Mouse (Mus musculus): ENCODE measurements around the gene Gm20425. TPM values are rescaled to one million over a fixed set of nuclear protein-coding genes. Genes with fewer than 3 reads are reported as not detected.
A peak's percentile ranks its signal among the peaks of the same experiment; 100 is the strongest.

The Gm20425 gene
- polyA plus RNA-seq, 1 experiment from 2014 or later, result 57.4 TPM

DNA sequence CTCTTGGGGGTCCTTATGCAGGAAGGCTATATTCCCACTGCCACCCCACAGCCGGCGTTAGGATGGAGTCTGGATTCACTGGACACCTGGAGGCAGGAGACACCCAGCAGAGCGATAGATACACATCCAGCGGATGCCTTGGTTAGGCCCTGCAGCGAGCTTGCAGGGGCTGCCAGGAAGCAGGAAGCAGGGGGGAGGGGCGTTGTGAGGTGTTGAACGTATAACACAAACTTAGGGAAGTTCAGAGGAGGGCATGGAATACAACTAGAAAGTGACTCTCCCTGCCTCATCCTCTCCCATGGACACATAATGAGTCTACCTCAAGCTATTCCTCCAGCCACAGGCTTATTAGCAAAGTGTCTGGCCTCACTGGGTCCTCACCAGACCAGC lies 2.9 kb upstream of the Gm20425 start:
- whole genome bisulfite sequencing (ENCODE audit: missing documents), result 62% methylated on average over 7 of the region's 7 CpGs
- no peak overlapping the region for H3K27ac ChIP-seq
- H3K36me3 ChIP-seq (ENCODE audit: inconsistent target), result peaks cover 3% of the 10 kb centered on the region; the same call in 1 of the 2 replicates
- no peak overlapping the region for H3K4me3 ChIP-seq (ENCODE audit: inconsistent target)
- no peaks in the 10 kb centered on the region for H3K79me2 ChIP-seq (ENCODE audit: inconsistent target)

DNA sequence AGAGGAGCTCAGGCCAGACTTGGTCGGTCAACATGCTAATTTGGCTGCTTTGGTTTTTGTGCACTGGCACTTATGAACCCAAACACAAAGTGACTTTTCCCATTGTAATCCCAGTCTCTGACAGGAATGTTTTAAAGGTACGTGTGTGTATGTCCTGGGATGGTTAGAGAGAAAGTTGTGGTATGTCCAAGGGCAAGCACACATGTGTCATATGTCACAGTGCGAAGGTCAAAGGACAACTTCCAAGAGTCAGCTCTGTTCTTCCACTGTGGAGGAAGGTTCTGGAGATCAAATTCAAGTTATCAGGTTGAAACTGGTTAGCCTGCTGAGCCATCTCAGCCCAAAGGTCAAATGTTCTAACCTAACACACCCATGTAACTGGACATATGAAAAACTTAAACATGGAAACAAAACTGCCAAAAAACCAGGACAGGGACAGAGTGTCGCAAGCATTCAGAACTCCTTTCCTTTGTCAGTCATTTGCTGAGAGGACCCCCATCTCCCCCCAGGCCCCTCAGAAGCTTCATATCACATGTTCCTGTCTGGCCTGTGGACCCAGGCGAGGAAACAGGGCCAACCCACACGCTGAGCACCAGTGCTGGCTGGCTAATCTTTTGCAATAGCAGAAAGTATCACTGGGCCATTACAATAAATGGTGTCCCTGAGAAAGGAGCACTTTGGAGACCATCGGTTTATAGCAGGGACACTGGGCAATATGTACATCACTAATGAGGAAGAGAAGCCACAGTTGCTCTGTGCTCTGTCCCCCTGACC lies 2.3 kb upstream of the Gm20425 start:
- no peak overlapping the region for H3K27ac ChIP-seq
- H3K79me2 ChIP-seq (ENCODE audit: inconsistent target), result no peaks in the 10 kb centered on the region
- no peak overlapping the region for H3K4me3 ChIP-seq (ENCODE audit: inconsistent target)
- H3K36me3 ChIP-seq (ENCODE audit: inconsistent target), result peaks cover 9% of the 10 kb centered on the region; the same call in 1 of the 2 replicates
- 83% methylated on average over 7 of the region's 7 CpGs for WGBS (ENCODE audit: missing documents)

DNA sequence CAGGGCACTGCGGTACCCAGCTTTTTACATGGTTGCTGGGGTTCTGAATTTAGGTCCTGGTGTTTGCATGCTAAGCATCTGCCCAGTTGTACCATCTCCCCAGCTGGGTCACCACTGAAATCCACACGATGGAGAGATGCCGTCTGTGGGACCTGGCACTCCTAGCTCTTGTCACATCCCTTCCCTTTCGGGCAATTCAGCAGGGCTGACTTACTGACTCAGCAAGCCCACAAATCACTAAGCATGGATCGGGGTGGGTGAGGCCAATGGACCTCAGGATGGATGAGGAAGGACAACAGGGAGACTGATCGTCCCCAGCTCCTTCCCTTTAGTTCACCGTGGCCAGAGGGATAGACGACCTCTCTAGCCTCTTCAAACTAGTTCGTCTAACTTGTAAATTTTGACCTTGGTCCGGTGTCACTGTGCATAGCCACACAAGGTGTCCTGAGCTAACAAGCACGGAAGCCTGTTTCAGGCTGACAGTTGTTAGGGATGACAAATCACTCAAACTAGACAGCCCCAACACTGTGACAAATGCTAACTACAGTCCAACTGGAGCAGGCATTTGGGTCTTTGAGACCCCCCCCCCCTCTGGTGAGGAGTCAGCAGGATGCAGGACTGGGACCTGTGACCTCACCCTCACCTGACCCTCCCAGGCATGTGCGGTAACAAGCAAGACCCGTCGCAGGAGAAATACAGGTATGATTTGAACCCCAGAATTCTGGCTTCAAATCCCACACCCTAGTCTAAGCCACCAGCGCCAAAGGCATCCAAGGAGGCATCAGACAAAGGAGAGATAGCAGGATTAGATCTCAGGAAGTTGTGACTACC lies 855 bp downstream of the Gm20425 start:
- H3K36me3 ChIP-seq (ENCODE audit: inconsistent target), result peaks cover 41% of the 10 kb centered on the region
- H3K79me2 ChIP-seq (ENCODE audit: inconsistent target), result no peaks in the 10 kb centered on the region
- H3K4me3 ChIP-seq (ENCODE audit: inconsistent target), result peak overlapping the region; percentile 21
- WGBS (ENCODE audit: missing documents), result 90% methylated on average over 15 of the region's 15 CpGs
- H3K27ac ChIP-seq, result peak overlapping the region; percentile 96; the same call in 1 of the 2 replicates

DNA sequence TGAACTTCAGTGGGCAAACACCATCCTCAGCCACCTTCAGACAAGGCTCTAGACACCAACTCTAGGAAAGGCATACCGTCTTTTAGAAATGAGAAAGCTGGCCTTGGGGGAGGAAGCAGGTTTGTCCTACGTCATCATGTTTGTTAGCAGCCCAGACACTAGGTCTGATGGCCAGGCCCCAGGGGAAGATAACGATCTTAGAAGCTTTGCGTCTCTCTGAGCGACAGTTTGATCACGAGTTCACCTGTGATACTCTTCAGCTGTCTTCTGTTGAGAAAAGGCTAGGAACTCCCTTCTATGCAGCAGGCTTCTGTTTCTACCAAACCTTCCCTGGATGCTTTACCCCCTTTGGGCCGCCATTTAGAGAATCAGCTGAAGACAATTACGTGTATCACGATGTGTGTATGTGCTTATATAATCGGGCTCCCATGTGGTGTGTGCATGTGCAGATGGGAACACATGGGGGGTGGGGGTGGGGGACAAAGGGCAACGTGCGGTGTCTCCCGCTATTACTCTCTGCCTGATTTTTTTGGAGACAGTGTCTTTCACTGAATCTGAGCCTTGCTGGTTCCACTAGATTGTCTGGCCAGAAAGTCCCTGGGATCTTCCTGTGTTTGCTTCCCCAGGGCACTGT lies 1.6 kb downstream of the Gm20425 start:
- Histone ChIP-seq H3K79me2 (ENCODE audit: inconsistent target) (no peaks in the 10 kb centered on the region), H3K36me3 (ENCODE audit: inconsistent target) (peaks cover 48% of the 10 kb centered on the region), H3K4me3 (ENCODE audit: inconsistent target) (no peak overlapping the region), H3K27ac (no peak overlapping the region)
- 93% methylated on average over 13 of the region's 13 CpGs for WGBS (ENCODE audit: missing documents)

DNA sequence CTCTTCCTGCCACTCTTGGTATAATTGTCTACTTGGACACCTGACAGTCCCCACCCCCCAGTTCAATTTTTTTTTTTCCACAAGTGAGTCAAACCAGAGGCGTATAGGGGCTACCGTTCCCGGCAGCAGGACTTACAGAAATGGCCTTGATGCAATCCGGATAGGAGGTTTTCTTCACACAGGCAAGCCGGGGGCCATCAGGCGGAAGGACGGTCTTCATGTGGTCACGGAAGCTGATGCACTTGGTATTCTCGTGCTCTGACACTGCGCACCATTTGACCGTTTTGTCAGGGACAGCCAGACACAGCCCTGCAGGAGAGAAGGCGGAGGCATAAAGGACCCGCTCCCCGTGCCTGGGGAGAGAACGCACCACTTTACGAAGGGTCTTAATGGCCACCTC lies 2.3 kb downstream of the Gm20425 start:
- Histone ChIP-seq H3K4me3 (ENCODE audit: inconsistent target) (no peak overlapping the region), H3K27ac (no peak overlapping the region), H3K79me2 (ENCODE audit: inconsistent target) (no peaks in the 10 kb centered on the region), H3K36me3 (ENCODE audit: inconsistent target) (peaks cover 56% of the 10 kb centered on the region)
- 92% methylated on average over 16 of the region's 16 CpGs for WGBS (ENCODE audit: missing documents)

DNA sequence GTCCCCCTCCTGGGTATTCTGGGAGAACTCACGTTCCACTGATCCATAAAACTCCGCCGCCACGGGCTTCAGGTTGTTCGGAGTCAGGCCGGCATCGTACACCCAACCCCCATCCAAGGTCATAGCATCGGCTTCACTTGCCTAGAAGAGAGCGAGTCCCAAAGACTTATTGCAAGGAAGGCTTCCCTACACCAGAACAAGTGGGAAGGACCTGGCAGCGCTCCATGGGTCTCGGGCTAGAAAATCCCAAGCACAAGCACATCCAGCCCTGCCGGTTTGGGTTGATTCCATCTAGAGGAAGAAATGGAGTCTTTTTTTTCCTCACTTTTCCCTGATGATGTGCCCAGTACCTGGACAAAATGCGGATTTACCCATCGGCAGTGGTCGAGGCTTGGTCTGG lies 3.3 kb downstream of the Gm20425 start:
- H3K4me3 ChIP-seq (ENCODE audit: inconsistent target), result no peak overlapping the region
- H3K79me2 ChIP-seq (ENCODE audit: inconsistent target), result no peaks in the 10 kb centered on the region
- 96% methylated on average over 15 of the region's 15 CpGs for WGBS (ENCODE audit: missing documents)

DNA sequence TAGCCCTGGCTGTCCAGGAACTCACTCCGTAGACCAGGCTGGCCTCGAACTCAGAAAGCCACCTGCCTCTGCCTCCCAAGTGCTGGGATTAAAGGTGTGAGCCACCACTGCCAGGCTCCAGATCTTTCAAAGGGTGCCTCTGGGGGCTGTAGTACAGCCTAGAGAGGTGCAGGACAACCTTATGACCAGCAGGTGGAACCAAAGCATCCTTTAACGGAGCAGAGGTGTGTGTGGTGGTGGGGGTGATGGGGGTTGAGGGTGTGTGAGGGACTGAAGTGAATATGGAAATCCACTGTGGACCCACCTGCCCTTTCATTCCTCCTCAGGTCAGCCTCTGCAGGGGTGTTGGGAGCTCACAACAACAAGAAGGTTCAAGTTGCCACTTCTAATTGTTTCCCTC lies 4.6 kb downstream of the Gm20425 start:
- Histone ChIP-seq H3K36me3 (ENCODE audit: inconsistent target) (peaks cover 78% of the 10 kb centered on the region), H3K4me3 (ENCODE audit: inconsistent target) (no peak overlapping the region), H3K79me2 (ENCODE audit: inconsistent target) (no peaks in the 10 kb centered on the region), H3K27ac (no peak overlapping the region)
- 84% methylated on average over 3 of the region's 3 CpGs for WGBS (ENCODE audit: missing documents)

More for the DNA sequence above, 3.3 kb downstream of the Gm20425 start:
- Histone ChIP-seq H3K27ac (no peak overlapping the region), H3K36me3 (ENCODE audit: inconsistent target) (peaks cover 64% of the 10 kb centered on the region)

DNA sequence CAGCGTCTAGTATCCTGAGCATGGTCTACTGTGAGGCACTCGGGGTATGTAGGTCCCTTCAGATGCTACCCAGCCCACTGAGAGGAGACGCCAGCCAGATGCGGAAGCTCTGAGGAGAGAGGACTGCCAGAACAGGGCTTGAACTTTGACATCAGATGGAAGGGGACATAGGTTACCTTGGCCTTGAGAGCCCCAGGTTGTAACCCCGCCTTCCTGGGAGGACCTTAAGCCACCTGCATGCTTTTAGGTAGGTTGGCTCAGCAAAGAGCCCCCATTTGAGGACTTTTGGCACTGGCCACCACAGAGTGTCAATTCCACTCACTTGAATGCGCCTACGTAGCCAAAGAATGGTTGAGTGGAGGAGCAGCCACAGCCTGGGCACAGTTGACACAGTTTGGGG lies 5.4 kb downstream of the Gm20425 start:
- no peaks in the 10 kb centered on the region for H3K79me2 ChIP-seq (ENCODE audit: inconsistent target)
- no peak overlapping the region for H3K27ac ChIP-seq
- no peak overlapping the region for H3K4me3 ChIP-seq (ENCODE audit: inconsistent target)
- H3K36me3 ChIP-seq (ENCODE audit: inconsistent target), result peaks cover 85% of the 10 kb centered on the region
- 97% methylated on average over 7 of the region's 7 CpGs for WGBS (ENCODE audit: missing documents)

DNA sequence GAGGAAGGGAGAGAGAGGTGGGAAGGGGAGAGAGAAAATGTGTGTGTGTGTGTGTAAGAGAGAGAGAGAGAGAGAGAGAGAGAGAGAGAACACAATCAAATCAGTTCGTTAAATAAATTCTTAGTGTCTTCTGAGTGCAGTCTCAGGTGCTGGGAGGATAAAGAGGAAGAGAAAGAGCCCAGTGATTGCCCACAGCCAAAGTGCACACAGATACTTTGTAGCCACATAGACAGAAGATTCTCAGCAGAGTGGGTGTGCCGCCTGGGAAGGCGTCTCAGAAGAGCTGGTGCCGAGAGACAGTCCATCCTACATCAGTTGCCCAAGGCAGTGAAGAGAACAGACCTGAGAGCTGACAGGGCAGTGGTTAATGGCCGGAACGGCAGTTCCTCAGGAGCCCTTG lies 15.8 kb downstream of the Gm20425 start:
- whole genome bisulfite sequencing (ENCODE audit: missing documents), result 91% methylated on average over 6 of the region's 6 CpGs
- Histone ChIP-seq H3K27ac (no peak overlapping the region), H3K79me2 (ENCODE audit: inconsistent target) (no peaks in the 10 kb centered on the region), H3K36me3 (ENCODE audit: inconsistent target) (peaks cover 87% of the 10 kb centered on the region), H3K4me3 (ENCODE audit: inconsistent target) (no peak overlapping the region)

DNA sequence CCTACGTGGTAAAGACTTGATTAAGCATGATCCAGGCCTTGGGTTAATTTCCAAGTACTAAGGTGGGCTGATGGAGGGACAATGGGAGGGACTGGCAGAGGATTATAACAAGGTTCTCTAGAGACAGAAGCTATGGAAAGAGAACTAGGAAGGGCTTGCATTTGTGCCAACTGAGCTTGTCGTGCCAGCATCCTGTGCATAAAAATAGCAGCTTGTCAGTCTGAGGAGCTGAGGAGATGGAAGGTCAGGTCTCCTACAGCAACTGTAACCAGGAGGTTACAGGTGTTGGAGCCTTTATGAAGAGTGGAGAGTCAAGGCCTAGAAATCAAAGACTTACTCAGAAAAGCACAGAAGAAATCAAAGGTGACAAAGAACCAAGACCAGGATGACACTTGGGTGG lies 16.5 kb downstream of the Gm20425 start:
- Histone ChIP-seq H3K36me3 (ENCODE audit: inconsistent target) (peaks cover 87% of the 10 kb centered on the region), H3K4me3 (ENCODE audit: inconsistent target) (no peak overlapping the region), H3K27ac (no peak overlapping the region), H3K79me2 (ENCODE audit: inconsistent target) (no peaks in the 10 kb centered on the region)
- 64% methylated on average over 2 of the region's 2 CpGs for WGBS (ENCODE audit: missing documents)

DNA sequence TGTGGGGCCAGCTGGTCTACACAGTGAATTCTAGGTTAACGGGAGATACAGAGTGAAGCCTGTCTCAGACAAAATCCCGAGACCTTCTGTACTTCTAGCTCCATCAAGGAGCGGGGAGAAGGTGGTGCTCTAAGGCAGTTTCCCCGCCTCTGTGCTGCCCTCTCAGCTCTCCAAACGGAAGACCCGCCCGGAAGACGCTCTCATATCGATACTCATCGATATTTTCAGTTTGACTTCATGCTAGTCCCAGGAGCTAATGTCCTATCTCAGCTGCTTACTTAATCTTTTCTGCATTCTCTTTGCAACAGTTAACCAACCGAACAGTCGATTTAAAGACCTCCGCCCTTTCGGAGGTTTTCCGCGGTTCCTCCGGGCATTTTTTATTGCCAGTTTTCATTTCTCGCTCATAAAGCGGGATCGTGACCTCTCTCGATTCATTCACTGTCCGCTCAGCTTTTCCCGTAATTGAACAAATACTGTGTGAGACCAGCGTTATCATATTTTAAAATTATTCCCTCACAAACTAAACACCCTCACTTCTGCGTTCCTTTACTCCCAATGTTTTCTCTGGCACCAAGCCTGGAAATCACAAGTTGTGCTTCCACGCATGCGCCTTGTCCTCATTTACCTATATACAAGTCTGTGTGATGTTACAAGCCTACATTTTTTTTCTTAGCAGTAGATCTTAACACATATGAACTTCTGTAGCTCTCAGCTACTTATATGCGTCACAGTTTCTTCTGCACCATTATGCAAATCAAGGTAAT lies 17.3 kb downstream of the Gm20425 start:
- Histone ChIP-seq H3K79me2 (ENCODE audit: inconsistent target) (no peaks in the 10 kb centered on the region), H3K27ac (no peak overlapping the region), H3K4me3 (ENCODE audit: inconsistent target) (no peak overlapping the region), H3K36me3 (ENCODE audit: inconsistent target) (peaks cover 79% of the 10 kb centered on the region)
- WGBS (ENCODE audit: missing documents), result 98% methylated on average over 28 of the region's 28 CpGs

DNA sequence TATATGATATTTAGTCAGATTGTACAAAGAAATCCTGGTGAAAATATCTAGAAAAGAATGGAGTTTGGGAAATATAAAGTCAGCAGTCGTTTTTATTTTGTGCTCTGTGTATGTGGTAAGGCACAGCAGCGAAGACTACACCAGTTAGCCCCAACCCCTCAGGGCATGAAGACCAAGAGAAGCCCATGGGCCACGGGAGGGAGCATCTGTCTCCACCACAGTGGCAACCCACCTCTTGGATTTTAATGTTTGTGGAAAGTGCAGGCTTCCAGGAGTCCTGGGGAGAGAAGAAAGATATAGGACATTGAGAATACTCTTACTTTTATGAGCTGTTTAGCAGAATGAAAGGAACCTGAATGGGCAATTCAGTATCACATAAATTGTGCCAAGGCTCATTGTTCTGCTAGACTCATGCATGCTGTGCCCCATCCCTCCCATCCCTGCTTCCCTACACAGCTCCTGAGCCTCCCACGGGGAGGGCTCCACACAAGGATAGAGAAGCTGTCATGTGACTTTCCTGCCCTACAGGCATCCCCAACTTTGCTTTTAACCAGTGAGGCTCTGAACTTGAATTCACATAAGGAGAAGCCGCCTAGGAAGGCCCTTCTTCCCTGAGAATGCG lies 21.2 kb downstream of the Gm20425 start:
- Histone ChIP-seq H3K79me2 (ENCODE audit: inconsistent target) (no peaks in the 10 kb centered on the region), H3K36me3 (ENCODE audit: inconsistent target) (peaks cover 40% of the 10 kb centered on the region), H3K27ac (no peak overlapping the region), H3K4me3 (ENCODE audit: inconsistent target) (no peak overlapping the region)
- WGBS (ENCODE audit: missing documents), result 88% methylated on average over 6 of the region's 6 CpGs

DNA sequence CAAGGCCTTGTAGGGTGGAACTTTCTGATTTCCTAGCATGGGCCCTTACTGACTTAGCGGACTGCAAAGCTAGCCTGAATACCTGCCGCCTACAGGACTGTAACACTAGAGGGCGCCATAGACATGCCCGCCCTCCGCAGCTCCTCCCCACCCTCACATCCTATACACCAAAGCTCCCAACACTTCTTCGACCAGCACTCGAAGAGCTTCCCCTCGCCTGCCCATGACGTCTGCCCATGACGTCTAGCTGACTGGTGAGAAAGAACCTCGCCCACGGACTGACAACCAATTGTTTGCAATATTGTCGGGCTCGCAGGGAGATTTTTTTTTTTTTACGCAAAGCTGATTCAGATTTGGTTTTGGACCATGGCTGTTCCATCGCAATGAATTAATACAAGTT lies 22.3 kb downstream of the Gm20425 start:
- 10% methylated on average over 16 of the region's 16 CpGs for whole genome bisulfite sequencing (ENCODE audit: missing documents)

DNA sequence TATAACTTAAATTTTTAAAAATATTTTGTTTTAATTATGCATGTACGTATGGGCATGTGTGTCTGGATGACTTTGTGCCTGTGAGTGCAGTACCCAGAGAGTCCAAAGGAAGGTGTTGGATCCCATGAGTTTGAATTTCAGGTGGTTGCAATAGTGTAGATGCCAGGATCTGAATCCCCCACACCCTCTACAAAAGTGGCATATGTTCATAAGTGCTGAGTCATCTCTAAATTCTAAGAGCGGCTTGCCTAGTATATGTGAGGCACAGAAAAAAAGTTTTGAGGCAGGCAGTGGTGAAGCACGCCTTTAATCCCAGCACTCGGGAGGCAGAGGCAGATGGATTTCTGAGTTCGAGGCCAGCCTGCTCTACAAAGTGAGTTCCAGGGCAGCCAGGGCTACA lies 24.3 kb downstream of the Gm20425 start:
- peaks cover 7% of the 10 kb centered on the region; the same call in 1 of the 2 replicates for H3K79me2 ChIP-seq (ENCODE audit: inconsistent target)
- H3K27ac ChIP-seq, result no peak overlapping the region
- no peak overlapping the region for H3K4me3 ChIP-seq (ENCODE audit: inconsistent target)
- peaks cover 19% of the 10 kb centered on the region for H3K36me3 ChIP-seq (ENCODE audit: inconsistent target)
- 91% methylated on average over 5 of the region's 5 CpGs for WGBS (ENCODE audit: missing documents)

More for the DNA sequence above, 22.3 kb downstream of the Gm20425 start:
- Histone ChIP-seq H3K36me3 (ENCODE audit: inconsistent target) (peaks cover 37% of the 10 kb centered on the region), H3K27ac (no peak overlapping the region), H3K4me3 (ENCODE audit: inconsistent target) (no peak overlapping the region), H3K79me2 (ENCODE audit: inconsistent target) (no peaks in the 10 kb centered on the region)
